Mouse (Mus musculus) gastrocnemius, adult 18-20 months (tissue): Measurements from ENCODE around the gene Slfn3. TPM values are rescaled to one million over a fixed set of nuclear protein-coding genes. Genes with fewer than 3 reads are reported as not detected.

Experiments
- total RNA-seq, 2 experiments: library from RNA; stranded (reverse); gene quantifications; 2 replicates each; pipeline ENCODE4 v1.2.3; 2021

The Slfn3 gene
- total RNA-seq, 2 experiments from 2014 or later: 0.41 to 1.3 TPM

Other genes starting within 250 kb of the Slfn3 start
- gene Slfn5, start 240.0 kb upstream of the Slfn3 start, total RNA-seq: 10 to 100 TPM; 16.5 to 24.1 TPM
- gene Slfn9, start 199.5 kb upstream of the Slfn3 start, total RNA-seq: under 1 TPM; 0.14 to 0.28 TPM
- gene Slfn8, start 170.5 kb upstream of the Slfn3 start, total RNA-seq: under 1 TPM; 0.11 to 0.21 TPM
- 1 to 10 TPM in 1 of 2 experiments, under 1 TPM in 1; 0.62 to 1.2 TPM for gene Slfn2, start 126.2 kb upstream of the Slfn3 start, total RNA-seq
- gene Slfn1, start 74.5 kb upstream of the Slfn3 start, total RNA-seq: not detected
- under 1 TPM in 1 of 2 experiments, not detected in 1; 0.14 TPM for gene Slfn4, start 16.1 kb upstream of the Slfn3 start, total RNA-seq
- gene Slfn14, start 95.4 kb downstream of the Slfn3 start, total RNA-seq: not detected
- gene Ap2b1, start 107.7 kb downstream of the Slfn3 start, total RNA-seq: 10 to 100 TPM; 34.6 to 35.0 TPM
- 10 to 100 TPM; 14.0 to 15.5 TPM for gene Pex12, start 111.3 kb downstream of the Slfn3 start, total RNA-seq
- under 1 TPM; 0.48 to 0.90 TPM for gene Rasl10b, start 217.8 kb downstream of the Slfn3 start, total RNA-seq
- gene Gas2l2, start 238.1 kb downstream of the Slfn3 start, total RNA-seq: not detected
- gene 1700020L24Rik, start 246.3 kb downstream of the Slfn3 start, total RNA-seq: not detected